Mouse (Mus musculus) hindbrain, postnatal 0 days (tissue): ENCODE measurements around the gene Fbxo48. TPM values are rescaled to one million over a fixed set of nuclear protein-coding genes. Genes with fewer than 3 reads are reported as not detected.

Source experiments
- ATAC-seq: fragments of 200-750 bp; cut with Nextera tagmentation; 2 replicates; pipeline ENCODE4 v1.8.0; 2017; ENCODE audit warnings: mild to moderate bottlenecking, moderate TSS enrichment, moderate library complexity
- DNase-seq: peaks from one replicate; pipeline ENCODE4 v3.0.0-alpha.2; 2015; ENCODE audit warnings: low spot score
- H3K27ac ChIP-seq: fragments of 300-500 bp; sonication (generic); 2 replicates; pipeline ENCODE4 v1.5.1; 2014; ENCODE audit warnings: mild to moderate bottlenecking
- H3K27me3 ChIP-seq: fragments of 300-500 bp; sonication (generic); 2 replicates; pipeline ENCODE4 v1.6.1; 2014; ENCODE audit warnings: low read length, mixed read lengths; ENCODE audit not compliant: insufficient read depth
- H3K36me3 ChIP-seq: fragments of 300-500 bp; sonication (generic); 2 replicates; pipeline ENCODE4 v1.6.1; 2014; ENCODE audit warnings: low read length, mixed read lengths; ENCODE audit not compliant: insufficient read depth
- H3K4me1 ChIP-seq: fragments of 300-500 bp; sonication (generic); 2 replicates; pipeline ENCODE4 v1.6.1; 2014; ENCODE audit warnings: antibody characterized with exemption, low read length, mixed read lengths; ENCODE audit not compliant: insufficient read depth
- H3K4me2 ChIP-seq: fragments of 300-500 bp; sonication (generic); 2 replicates; pipeline ENCODE4 v1.6.1; 2014; ENCODE audit warnings: low read depth, mild to moderate bottlenecking, low read length, moderate library complexity, mixed read lengths
- H3K4me3 ChIP-seq: fragments of 300-500 bp; sonication (generic); 2 replicates; pipeline ENCODE4 v1.5.1; 2014; ENCODE audit warnings: low read length
- H3K9ac ChIP-seq: fragments of 300-500 bp; sonication (generic); replicated peaks from 2 replicates; pipeline ENCODE4 v1.6.1; 2014; ENCODE audit warnings: mild to moderate bottlenecking, low read length, moderate library complexity, mixed read lengths
- H3K9me3 ChIP-seq: fragments of 300-500 bp; sonication (generic); 2 replicates; pipeline ENCODE4 v1.6.1; 2016; ENCODE audit warnings: low read length, mixed read lengths
- CTCF ChIP-seq: IDR thresholded peaks from 2 replicates; pipeline ENCODE4 v1.5.1; 2016; ENCODE audit warnings: antibody characterized with exemption, control low read depth, low read depth
- WGBS: fragments of 180-500 bp; shearing (Covaris S2); extraction: QIAGEN DNeasy Blood & Tissue Kit; methylation state at CpG from one replicate; pipeline ENCODE4 v1.1.7; 2014; 5-methylcytosine and 5-hydroxymethylcytosine counted together
- polyA plus RNA-seq: library from polyadenylated mRNA; unstranded; fragments of >200 nt; fragmentation: Nextera tagmentation; extraction: Ambion mirVana; gene quantifications from 2 replicates; pipeline ENCODE4 v1.2.1, GENCODE M21; 2015
- total RNA-seq: library from RNA; depleted of rRNA; stranded (reverse); fragments of >200 nt; gene quantifications from 2 replicates; pipeline ENCODE4 v1.2.3, GENCODE M21; 2014

Gene Fbxo48
- total and polyA plus RNA-seq, 2 experiments from 2014 or later = 0.54 to 0.78 TPM

DNA sequence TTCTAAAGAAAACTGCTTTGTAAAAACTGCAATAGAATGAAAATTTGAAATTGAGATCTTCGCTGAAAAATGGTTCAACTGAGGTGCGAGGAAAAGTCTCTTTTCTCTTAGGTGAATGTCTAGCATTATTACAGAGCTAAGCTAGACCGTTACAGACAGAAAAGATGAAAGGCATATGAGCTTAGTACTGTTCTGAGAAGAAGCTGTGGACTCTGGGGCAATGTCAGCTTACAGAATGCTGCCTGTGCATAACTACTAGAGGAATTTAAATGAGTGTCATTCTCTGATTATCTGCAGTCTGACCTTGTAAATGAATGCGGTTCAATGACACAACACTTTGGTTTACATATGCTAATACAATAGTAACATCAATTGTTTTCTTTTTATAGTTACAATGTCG, 35.3 kb upstream of the Fbxo48 start:
- no peak overlapping the region for H3K4me2 ChIP-seq
- DNase-seq (no peak), ATAC-seq (no peak)
- H3K27ac ChIP-seq = no peak overlapping the region
- H3K4me3 ChIP-seq = no peak overlapping the region
- TF ChIP-seq CTCF = no peak
- H3K4me1 ChIP-seq = no peaks in the 10 kb centered on the region
- H3K36me3 ChIP-seq = no peaks in the 10 kb centered on the region
- no peaks in the 10 kb centered on the region for H3K9me3 ChIP-seq
- WGBS = 67% methylated on average over 5 of the region's 5 CpGs
- no peak overlapping the region for H3K9ac ChIP-seq
- no peaks in the 10 kb centered on the region for H3K27me3 ChIP-seq

DNA sequence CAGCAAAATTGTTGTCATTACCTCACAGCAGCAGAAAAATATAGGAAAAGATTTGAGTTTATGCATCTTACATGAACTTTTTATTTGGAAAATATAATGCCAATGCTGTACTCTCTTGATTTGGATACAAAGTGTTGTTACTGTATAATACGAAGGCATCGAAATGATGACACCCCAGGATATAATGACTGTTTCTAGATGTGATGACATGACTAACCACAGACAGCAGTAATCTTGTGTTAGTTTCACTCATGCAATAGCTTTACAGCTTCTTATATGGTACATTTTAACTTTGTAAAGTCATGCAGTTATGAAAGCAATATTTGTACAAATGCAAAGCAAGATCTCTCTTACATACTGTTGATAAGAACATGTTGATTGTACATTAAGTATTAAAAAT, 33.7 kb upstream of the Fbxo48 start:
- Histone ChIP-seq H3K9me3 (no peaks in the 10 kb centered on the region), H3K27ac (no peak overlapping the region), H3K4me3 (no peak overlapping the region), H3K9ac (no peak overlapping the region), H3K36me3 (no peaks in the 10 kb centered on the region), H3K27me3 (no peaks in the 10 kb centered on the region), H3K4me1 (no peaks in the 10 kb centered on the region), H3K4me2 (no peak overlapping the region)
- no peak for ATAC-seq
- WGBS = 98% methylated on average over 2 of the region's 2 CpGs
- no peak for TF ChIP-seq CTCF
- DNase-seq = no peak

DNA sequence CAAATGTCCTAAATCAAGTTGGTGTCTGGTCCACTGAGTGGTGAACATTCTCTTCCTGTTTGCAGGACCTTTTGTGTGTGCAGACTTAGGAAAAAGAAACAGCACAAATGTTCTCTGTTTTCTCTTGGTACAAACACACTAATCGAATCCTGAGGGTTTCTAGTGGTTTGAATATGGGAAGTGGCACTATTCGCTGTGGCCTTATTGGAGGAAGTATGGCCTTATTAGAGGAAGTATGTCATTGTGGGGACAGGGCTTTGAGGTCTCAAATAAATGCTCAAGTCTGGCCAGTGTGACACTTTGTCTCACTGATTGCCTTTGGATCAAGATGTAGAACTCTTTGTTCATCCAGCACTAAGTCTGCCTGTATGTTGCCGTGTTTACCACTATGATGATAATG, 19.0 kb upstream of the Fbxo48 start:
- Histone ChIP-seq H3K9ac (no peak overlapping the region), H3K36me3 (no peaks in the 10 kb centered on the region), H3K4me2 (no peak overlapping the region), H3K9me3 (no peaks in the 10 kb centered on the region), H3K4me3 (no peak overlapping the region), H3K4me1 (no peaks in the 10 kb centered on the region; the same call in 1 of the 2 replicates), H3K27ac (no peak overlapping the region), H3K27me3 (no peaks in the 10 kb centered on the region)
- DNase-seq (no peak), ATAC-seq (no peak)
- TF ChIP-seq CTCF = no peak
- WGBS = 96% methylated on average over 3 of the region's 3 CpGs

DNA sequence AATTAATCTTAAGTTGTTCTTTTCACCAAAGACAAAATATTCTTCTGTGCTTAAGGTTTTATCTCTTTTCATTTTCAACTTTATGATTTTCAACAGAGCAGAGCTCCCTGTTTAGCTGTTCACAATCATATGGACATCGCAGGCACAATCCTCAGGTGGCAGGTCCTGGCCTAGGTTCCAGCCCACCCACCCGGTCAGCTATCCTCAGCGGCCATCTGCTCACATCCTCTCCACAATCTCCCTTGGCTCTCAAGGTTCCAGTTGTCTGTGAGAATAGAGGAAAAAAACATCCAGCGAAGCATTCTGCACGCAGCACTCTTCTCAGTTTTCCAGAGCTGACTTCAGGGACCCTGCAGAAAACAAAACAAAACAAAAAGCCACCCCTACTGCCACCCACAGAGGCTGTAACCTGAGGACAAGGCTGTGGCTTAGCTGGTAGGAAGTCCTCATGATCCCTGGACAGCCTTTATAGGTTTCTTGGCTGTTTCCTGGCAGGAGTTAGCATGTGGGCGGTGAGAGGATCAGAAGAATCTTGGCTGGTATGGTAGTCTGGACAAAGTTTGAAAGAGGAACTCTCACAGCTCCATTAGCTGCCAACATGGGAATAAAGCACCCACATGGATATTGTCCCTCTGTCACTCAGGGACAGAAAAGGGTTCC, 15.5 kb upstream of the Fbxo48 start:
- no peak overlapping the region for H3K27ac ChIP-seq
- H3K36me3 ChIP-seq = no peaks in the 10 kb centered on the region
- H3K4me2 ChIP-seq = no peak overlapping the region
- TF ChIP-seq CTCF = no peak
- 41% methylated on average over 6 of the region's 6 CpGs for WGBS
- ATAC-seq (peak; percentile 49; the same call in 1 of the 2 replicates), DNase-seq (no peak)
- no peak overlapping the region for H3K9ac ChIP-seq
- H3K4me1 ChIP-seq = no peaks in the 10 kb centered on the region; the same call in 1 of the 2 replicates
- H3K4me3 ChIP-seq = no peak overlapping the region
- no peaks in the 10 kb centered on the region for H3K9me3 ChIP-seq
- H3K27me3 ChIP-seq = no peaks in the 10 kb centered on the region

DNA sequence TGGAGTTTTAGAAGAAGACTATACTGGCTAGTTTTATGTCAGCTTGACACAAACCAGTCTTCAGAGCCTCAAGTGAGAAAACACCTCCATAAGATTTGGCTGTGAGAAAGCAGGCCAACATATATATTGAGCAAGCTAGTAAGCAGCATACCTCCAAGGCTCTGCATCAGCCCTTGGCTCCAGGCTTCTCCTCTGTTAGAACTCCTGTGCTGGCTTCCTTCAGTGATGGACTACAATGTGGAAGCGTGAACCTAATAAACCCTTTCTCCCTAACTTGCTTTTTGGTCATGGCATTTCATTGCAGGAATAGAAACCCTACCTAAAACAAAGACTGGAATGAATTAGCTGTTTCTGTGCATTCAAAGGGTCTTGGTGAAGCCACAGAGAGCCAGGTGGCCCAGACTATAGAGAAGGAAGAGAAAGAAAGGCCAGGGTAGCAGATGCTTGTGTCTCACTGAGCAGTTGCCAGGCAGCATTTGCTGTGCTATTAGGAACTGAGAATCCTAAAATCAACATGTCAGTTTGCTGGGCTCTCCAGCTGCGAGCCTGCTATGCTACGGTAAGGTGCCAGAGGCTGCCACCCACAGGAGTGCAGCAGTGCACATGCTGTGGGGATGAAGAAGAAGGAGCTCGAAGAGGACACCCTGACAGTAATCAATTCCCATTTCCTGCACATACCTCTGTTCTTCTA, 9.9 kb upstream of the Fbxo48 start:
- Histone ChIP-seq H3K36me3 (no peaks in the 10 kb centered on the region), H3K4me1 (peaks cover 13% of the 10 kb centered on the region), H3K9me3 (no peaks in the 10 kb centered on the region), H3K9ac (no peak overlapping the region), H3K27me3 (no peaks in the 10 kb centered on the region), H3K4me2 (no peak overlapping the region), H3K27ac (peak overlapping the region; percentile 76), H3K4me3 (no peak overlapping the region)
- 18% methylated on average over 4 of the region's 4 CpGs for WGBS
- peak; percentile 88 for ATAC-seq
- DNase-seq = peak; percentile 72
- peak; percentile 36 for TF ChIP-seq CTCF

DNA sequence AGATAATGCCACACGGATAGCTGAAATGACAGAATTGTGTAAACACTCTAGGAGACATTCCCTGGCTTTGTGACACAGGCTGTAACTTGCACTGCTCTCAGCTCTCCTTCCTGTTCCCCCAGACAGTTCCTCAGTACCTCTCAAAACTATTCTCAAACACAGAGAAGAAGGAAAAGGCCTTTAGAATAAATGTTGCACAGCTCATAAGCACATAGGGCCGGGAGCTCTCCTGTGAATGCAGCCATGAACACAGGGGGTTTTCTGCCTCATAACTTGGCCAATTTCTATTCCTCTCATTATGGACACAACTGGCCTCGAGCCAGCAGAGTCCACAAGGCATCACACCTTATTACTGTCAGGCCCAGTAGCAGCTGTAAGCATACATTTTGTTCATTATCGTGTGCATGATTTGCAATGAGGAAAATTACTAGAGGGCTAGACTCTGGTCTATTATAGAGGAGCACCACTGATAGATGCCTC, 9.2 kb upstream of the Fbxo48 start:
- Histone ChIP-seq H3K4me2 (no peak overlapping the region), H3K4me1 (peaks cover 13% of the 10 kb centered on the region), H3K27ac (peak overlapping the region; percentile 76), H3K36me3 (no peaks in the 10 kb centered on the region), H3K9ac (no peak overlapping the region), H3K4me3 (no peak overlapping the region), H3K9me3 (no peaks in the 10 kb centered on the region), H3K27me3 (no peaks in the 10 kb centered on the region)
- ATAC-seq (peak; percentile 84), DNase-seq (peak; percentile 85)
- 30% methylated on average over 4 of the region's 4 CpGs for WGBS
- TF ChIP-seq CTCF = no peak

- no peak for TF ChIP-seq CTCF
- DNase-seq (no peak), ATAC-seq (no peak)
- 74% methylated on average over 4 of the region's 4 CpGs for WGBS
- Histone ChIP-seq H3K9ac (no peak overlapping the region), H3K36me3 (no peaks in the 10 kb centered on the region), H3K4me1 (peaks cover 13% of the 10 kb centered on the region), H3K27me3 (no peaks in the 10 kb centered on the region), H3K9me3 (no peaks in the 10 kb centered on the region), H3K4me2 (no peak overlapping the region), H3K4me3 (no peak overlapping the region), H3K27ac (no peak overlapping the region)
Measured at GRCm38 (mm10) chr11:16943016-16943415, 8.2 kb upstream of the Fbxo48 start.
